Mouse (Mus musculus) CH12.LX (cell line): ENCODE results near the gene Eral1. TPM values are rescaled to one million over a fixed set of nuclear protein-coding genes. Genes with fewer than 3 reads are reported as not detected.

ENCODE experiments used
- DNase-seq: peaks from one replicate; pipeline ENCODE4 v3.0.0-alpha.2; 2013; ENCODE audit errors: extremely low read depth
- H3K27ac ChIP-seq: 2 replicates; pipeline ENCODE4 v1.5.1; 2012; ENCODE audit warnings: low read depth, mild to moderate bottlenecking, control low read depth, moderate library complexity; ENCODE audit not compliant: insufficient read depth
- H3K27me3 ChIP-seq: replicated peaks from 2 replicates; pipeline ENCODE3; 2012; ENCODE audit warnings: inconsistent platforms
- H3K36me3 ChIP-seq, 2 experiments: replicated peaks in 1 of 2; 2 replicates each; pipeline versions ENCODE3 to v1.6.1; 2012; ENCODE audit warnings: inconsistent platforms in 1 of 2, low read length in 1 of 2, mild to moderate bottlenecking in 1 of 2, mixed read lengths in 1 of 2, moderate library complexity in 1 of 2; ENCODE audit not compliant: control insufficient read depth in 1 of 2, insufficient read depth in 1 of 2
- H3K4me1 ChIP-seq, 2 experiments: 2 replicates each; pipeline ENCODE4 v1.6.1; 2012; ENCODE audit warnings: inconsistent platforms in 1 of 2, moderate library complexity in 1 of 2; ENCODE audit not compliant: insufficient read depth in 2 of 2, control insufficient read depth in 1 of 2
- H3K4me2 ChIP-seq: 2 replicates; pipeline ENCODE4 v1.6.1; 2012; ENCODE audit warnings: low read depth, mild to moderate bottlenecking, control low read depth; ENCODE audit not compliant: poor library complexity, insufficient read depth, severe bottlenecking
- H3K4me3 ChIP-seq, 3 experiments: fragments of 150-350 bp in 1 of 3; sonication (generic) in 1 of 3; replicated peaks in 1 of 3; 2 replicates each; pipeline versions ENCODE3 to v1.5.1; 2011 to 2012; ENCODE audit warnings: low read depth in 2 of 3, low read length in 2 of 3, mild to moderate bottlenecking in 2 of 3, moderate library complexity in 2 of 3, control low read depth in 1 of 3, improper control_type of control experiment in 1 of 3, inconsistent platforms in 1 of 3, mixed read lengths in 1 of 3; ENCODE audit not compliant: poor library complexity in 1 of 3
- H3K79me2 ChIP-seq: replicated peaks from 2 replicates; pipeline ENCODE4 v1.6.1; 2012; ENCODE audit warnings: mild to moderate bottlenecking, moderate library complexity; ENCODE audit not compliant: control insufficient read depth, poor library complexity, insufficient read depth, severe bottlenecking; ENCODE audit errors: extremely low read depth
- H3K9ac ChIP-seq: 2 replicates; pipeline ENCODE4 v1.6.1; 2012; ENCODE audit warnings: low read depth, mild to moderate bottlenecking, control low read depth, moderate library complexity; ENCODE audit not compliant: insufficient read depth
- H3K9me3 ChIP-seq: replicated peaks from 2 replicates; pipeline ENCODE3; 2012; ENCODE audit warnings: low read length, inconsistent platforms, mixed read lengths
- BHLHE40 ChIP-seq: IDR thresholded peaks from 2 replicates; pipeline ENCODE4 v1.6.1; 2011; ENCODE audit warnings: mild to moderate bottlenecking, low read depth, low read length, improper control_type of control experiment
- CHD1 ChIP-seq: IDR thresholded peaks from 2 replicates; pipeline ENCODE4 v1.6.1; 2012; ENCODE audit warnings: low read depth, low read length, improper control_type of control experiment, inconsistent platforms
- ELF1 ChIP-seq: IDR thresholded peaks from 2 replicates; pipeline ENCODE4 v1.6.1; 2014; ENCODE audit warnings: low read depth, mild to moderate bottlenecking, inconsistent platforms, low read length, improper control_type of control experiment
- EP300 ChIP-seq: IDR thresholded peaks from 2 replicates; pipeline ENCODE4 v1.6.1; 2011; ENCODE audit warnings: low read length, improper control_type of control experiment
- ETS1 ChIP-seq: conservative IDR thresholded peaks from 2 replicates; pipeline ENCODE4 v1.6.1; 2012; ENCODE audit warnings: low read depth, mild to moderate bottlenecking, inconsistent platforms, low read length, improper control_type of control experiment, moderate library complexity
- GABPA ChIP-seq: IDR thresholded peaks from 2 replicates; pipeline ENCODE4 v1.6.1; 2012; ENCODE audit warnings: low read depth, low read length, improper control_type of control experiment, inconsistent platforms; ENCODE audit not compliant: insufficient replicate concordance
- IRF4 ChIP-seq: IDR thresholded peaks from 2 replicates; pipeline ENCODE4 v1.6.1; 2014; ENCODE audit warnings: low read depth, mild to moderate bottlenecking, inconsistent platforms, low read length, improper control_type of control experiment
- MAZ ChIP-seq: IDR thresholded peaks from 2 replicates; pipeline ENCODE4 v1.6.1; 2012; ENCODE audit warnings: low read depth, mild to moderate bottlenecking, inconsistent platforms, low read length, improper control_type of control experiment, moderate library complexity
- MXI1 ChIP-seq: IDR thresholded peaks from 2 replicates; pipeline ENCODE4 v1.6.1; 2011; ENCODE audit warnings: mild to moderate bottlenecking, low read depth, low read length, improper control_type of control experiment
- MYC ChIP-seq: IDR thresholded peaks from 2 replicates; pipeline ENCODE4 v1.6.1; 2011; ENCODE audit warnings: low read depth, mild to moderate bottlenecking, improper control_type of control experiment, low read length
- NELFE ChIP-seq: IDR thresholded peaks from 2 replicates; pipeline ENCODE4 v1.6.1; 2011; ENCODE audit warnings: low read depth, low read length, improper control_type of control experiment
- NRF1 ChIP-seq: IDR thresholded peaks from 2 replicates; pipeline ENCODE4 v1.6.1; 2014; ENCODE audit warnings: low read depth, mild to moderate bottlenecking, inconsistent platforms, low read length, improper control_type of control experiment, moderate library complexity
- RAD21 ChIP-seq: IDR thresholded peaks from 2 replicates; pipeline ENCODE4 v1.6.1; 2011; ENCODE audit warnings: low read depth, mild to moderate bottlenecking, low read length, improper control_type of control experiment, moderate library complexity
- RCOR1 ChIP-seq: conservative IDR thresholded peaks from 2 replicates; pipeline ENCODE4 v1.6.1; 2012; ENCODE audit warnings: low read depth, mild to moderate bottlenecking, inconsistent platforms, low read length, improper control_type of control experiment
- SIN3A ChIP-seq: IDR thresholded peaks from 2 replicates; pipeline ENCODE4 v1.6.1; 2012; ENCODE audit warnings: low read length, improper control_type of control experiment, inconsistent platforms
- USF1 ChIP-seq: IDR thresholded peaks from 2 replicates; pipeline ENCODE4 v1.6.1; 2014; ENCODE audit warnings: low read depth, mild to moderate bottlenecking, inconsistent platforms, low read length, improper control_type of control experiment
- ZNF384 ChIP-seq: IDR thresholded peaks from 2 replicates; pipeline ENCODE4 v1.6.1; 2012; ENCODE audit warnings: low read depth, low read length, improper control_type of control experiment, inconsistent platforms
- dilution Hi-C: fragments of 300-500 bp; cut with MboI; formaldehyde crosslinking; loops from 2 replicates; pipeline ENCODE4 v1.14.3; 2020; ENCODE audit warnings: low sequenced_read_pairs; ENCODE audit not compliant: extremely low pct_unique_long_range_greater_than_20kb, extremely low pct_ligation_motif_present
- in situ Hi-C: fragments of 300-500 bp; cut with MboI; formaldehyde crosslinking; loops from 3 replicates; pipeline ENCODE4 v1.14.3; 2019; ENCODE audit warnings: low sequenced_read_pairs, low pct_ligation_motif_present, low pct_unique_long_range_greater_than_20kb, mixed read lengths
- polyA plus RNA-seq: library from polyadenylated mRNA; unstranded; fragments of >175 nt; gene quantifications from 2 replicates; pipeline ENCODE4 v1.2.1, GENCODE M21; 2012; ENCODE audit warnings: low read depth; ENCODE audit not compliant: insufficient read length
- total RNA-seq, 2 experiments: library from RNA; depleted of rRNA; stranded (reverse); fragments of 300-350 nt in 1 of 2; fragments of >200 nt in 1 of 2; gene quantifications; 2 replicates each; pipeline ENCODE4 v1.2.3; 2012 to 2014

Gene Eral1
- total and polyA plus RNA-seq, 3 experiments: 39.1 to 43.2 (median 41.5) TPM

GRCm38 (mm10) chr11:78079961-78080921 lies at the start of gene Eral1 (continued):
- TF ChIP-seq GABPA: no peak; the same call in 1 of the 2 replicates
- TF ChIP-seq, all 38 proteins: peak for 18

DNA sequence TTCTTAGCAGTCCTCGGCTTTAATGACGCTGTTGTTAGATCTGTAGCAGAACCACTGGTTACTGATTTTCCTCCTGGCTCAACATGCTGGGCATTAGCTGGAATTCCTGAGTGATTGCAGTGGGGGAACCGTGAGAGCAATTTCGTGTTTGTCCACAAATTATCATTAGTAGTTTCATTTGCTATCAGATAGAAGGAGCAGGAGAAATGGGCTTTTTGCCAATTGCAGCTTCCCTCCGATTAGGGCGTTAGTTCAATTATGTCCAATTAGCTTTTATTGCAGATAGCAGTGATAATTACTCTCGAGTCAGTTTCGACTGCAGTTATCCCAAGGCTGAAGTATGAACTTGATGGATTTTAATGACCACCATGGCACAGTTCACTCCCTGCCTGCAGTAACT lies 49.3 kb upstream of the Eral1 start:
- H3K4me1 ChIP-seq: peaks cover 10 to 53% of the 10 kb centered on the region in 2 experiments
- H3K36me3 ChIP-seq: peaks cover 0 to 69% of the 10 kb centered on the region in 2 experiments
- no peaks in the 10 kb centered on the region for H3K27me3 ChIP-seq
- in situ Hi-C loops: no loop called here
- dilution Hi-C loops: no loop called here
- no peak overlapping the region for H3K4me2 ChIP-seq
- H3K79me2 ChIP-seq: peaks cover 54% of the 10 kb centered on the region
- no peak overlapping the region for H3K27ac ChIP-seq
- DNase-seq: no peak
- no peak overlapping the region for H3K4me3 ChIP-seq
- H3K9me3 ChIP-seq: no peaks in the 10 kb centered on the region
- no peak overlapping the region for H3K9ac ChIP-seq
- TF ChIP-seq MYC (no peak), RCOR1 (no peak), ZNF384 (no peak), SIN3A (no peak), MXI1 (no peak), ETS1 (no peak), CHD1 (no peak), IRF4 (no peak)

DNA sequence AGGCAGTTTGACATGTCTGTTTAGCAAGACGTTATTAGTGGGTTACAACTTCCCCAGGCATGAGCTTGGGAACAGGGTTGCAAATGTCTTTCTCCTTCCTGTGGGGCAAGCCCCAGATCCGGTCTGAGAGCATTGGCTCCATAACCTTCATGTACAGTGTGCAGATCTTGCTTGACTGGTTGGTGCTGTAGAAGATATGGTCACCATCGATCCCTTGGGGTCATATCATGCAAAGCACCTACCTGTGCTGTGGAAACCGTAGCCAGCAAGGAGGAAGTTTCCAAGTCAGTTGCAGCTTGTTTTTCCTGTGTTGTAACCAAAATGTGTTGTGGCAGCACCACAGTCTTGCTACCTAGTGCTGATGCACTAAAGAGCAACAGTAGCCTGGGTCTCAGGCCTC lies 46.6 kb upstream of the Eral1 start:
- in situ Hi-C loops (no loop called here), dilution Hi-C loops (no loop called here)
- peak; percentile 84 for DNase-seq
- TF ChIP-seq NRF1 (no peak), NELFE (no peak), EP300 (peak; percentile 34; the same call in 1 of the 2 replicates), BHLHE40 (no peak), MAZ (no peak), ELF1 (0 out of 2 replicates have a peak, but pooled peaks have one; percentile 14), ZNF384 (no peak), RAD21 (no peak), CHD1 (no peak), USF1 (no peak)
- Histone ChIP-seq H3K4me3 (no peak overlapping the region), H3K4me1 (peaks cover 10 to 36% of the 10 kb centered on the region in 2 experiments), H3K9ac (no peak overlapping the region), H3K4me2 (no peak overlapping the region), H3K36me3 (peaks cover 0 to 57% of the 10 kb centered on the region in 2 experiments), H3K27ac (peak overlapping the region; percentile 10; the same call in 1 of the 2 replicates), H3K9me3 (no peaks in the 10 kb centered on the region), H3K79me2 (peaks cover 46% of the 10 kb centered on the region), H3K27me3 (no peaks in the 10 kb centered on the region)
